Mouse (Mus musculus): Measurements from ENCODE around the gene Nek1. TPM values are rescaled to one million over a fixed set of nuclear protein-coding genes. Genes with fewer than 3 reads are reported as not detected.

The Nek1 gene
- polyA plus RNA-seq (2015; fragmentation: Nextera tagmentation; extraction: Ambion mirVana), result 17.2 and 17.8 TPM in 2 replicates

DNA sequence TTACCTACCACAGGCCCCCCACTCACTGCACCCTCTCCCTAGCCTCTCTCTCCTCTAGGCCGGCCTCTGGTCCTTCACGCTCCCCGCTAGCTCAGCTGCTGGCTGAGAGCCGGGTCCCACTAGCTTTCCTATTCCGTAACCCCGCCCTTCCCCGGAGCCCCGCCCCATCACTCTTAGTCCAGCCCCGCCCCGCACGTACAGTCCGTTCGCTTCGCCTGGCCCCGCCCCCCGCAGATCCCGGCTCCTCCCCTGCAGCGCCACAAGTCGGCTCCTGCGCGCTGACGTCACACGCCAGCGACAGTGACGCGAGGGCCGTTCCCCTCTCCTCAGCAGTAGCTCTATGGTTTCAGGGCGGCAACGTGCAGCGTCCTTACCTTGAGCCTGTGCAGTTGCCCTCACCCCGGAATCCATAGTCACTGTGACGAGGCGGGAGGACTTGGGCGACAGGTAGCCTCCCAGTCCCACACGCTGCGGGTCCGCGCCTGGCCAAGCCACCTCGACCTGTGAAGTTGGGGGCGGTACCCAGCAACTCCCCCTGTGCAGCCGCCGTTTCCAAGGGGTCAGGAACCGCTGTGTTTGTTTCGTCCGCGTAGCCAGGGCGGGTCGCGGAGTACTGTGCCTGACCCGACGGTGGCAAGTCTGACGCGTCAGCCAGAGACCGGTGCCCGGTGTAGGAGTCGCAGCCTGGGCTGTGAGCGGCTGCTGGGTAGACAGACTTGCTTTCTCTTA lies at the start of gene Nek1:
Gene Nek1, plus strand, starts transcription at position 286 of the 729 bp plus-strand sequence.
- Histone ChIP-seq H3K4me1 (peaks cover 4% of the 10 kb centered on the region; the same call in 1 of the 2 replicates), H3K4me2 (peak within 1 kb of the TSS; percentile 80), H3K9me3 (no peaks in the 10 kb centered on the region), H3K27me3 (replicated peaks) (no peaks in the 10 kb centered on the region), H3K4me3 (replicated peaks) (peak within 1 kb of the TSS; percentile 87), H3K27ac (peak within 1 kb of the TSS; percentile 95), H3K9ac (peak within 1 kb of the TSS; percentile 59), H3K36me3 (no peaks in the 10 kb centered on the region)
- ATAC-seq (ENCODE audit: insufficient read depth, low FRiP score, low read depth), result peak; percentile 94
- under 1% methylated on average over 56 of the region's 57 CpGs for WGBS

DNA sequence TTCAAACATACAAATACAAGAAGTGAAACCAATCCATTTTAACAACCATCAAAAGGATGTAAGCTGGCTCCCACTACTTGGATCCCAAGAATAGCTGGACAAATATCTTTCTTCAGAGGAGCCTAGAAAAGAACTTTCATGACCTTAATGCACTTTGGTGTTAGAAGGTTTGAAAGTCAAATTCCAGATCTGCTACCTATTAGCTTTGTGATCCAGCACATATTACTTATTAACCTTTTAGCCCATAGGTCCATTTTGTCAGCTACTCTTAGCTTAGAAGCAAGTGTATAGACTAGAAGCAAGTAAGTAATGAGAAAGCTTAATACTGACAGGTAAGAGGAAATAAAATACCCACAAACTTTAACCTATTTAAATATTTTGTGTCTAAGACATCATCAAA lies 45.5 kb upstream of the Nek1 start:
- Histone ChIP-seq H3K9me3 (no peaks in the 10 kb centered on the region), H3K36me3 (no peaks in the 10 kb centered on the region), H3K4me1 (no peaks in the 10 kb centered on the region), H3K9ac (no peak overlapping the region), H3K27me3 (replicated peaks) (no peaks in the 10 kb centered on the region), H3K4me2 (no peak overlapping the region), H3K27ac (no peak overlapping the region), H3K4me3 (replicated peaks) (no peak overlapping the region)
- no peak for ATAC-seq (ENCODE audit: insufficient read depth, low FRiP score, low read depth)

DNA sequence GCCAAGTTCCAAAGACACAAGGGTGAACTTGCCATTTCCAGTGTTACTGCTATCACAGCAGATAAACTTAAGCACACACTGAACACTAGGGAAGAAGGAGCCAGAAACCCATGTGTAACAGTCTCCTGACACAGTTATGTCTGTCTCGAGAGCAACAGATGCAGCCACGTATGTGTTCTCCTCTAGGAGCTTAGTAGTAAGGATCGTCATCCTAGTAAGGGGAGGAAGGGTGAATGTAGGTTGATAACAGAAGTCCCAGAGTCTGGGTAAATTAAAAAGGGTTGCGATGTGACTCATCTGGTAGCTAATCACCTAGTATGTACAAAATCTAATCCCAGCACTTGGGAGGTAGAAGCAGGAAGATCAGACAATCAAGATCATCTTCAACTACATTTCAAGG lies 43.1 kb upstream of the Nek1 start:
- no peak overlapping the region for H3K9ac ChIP-seq
- H3K4me2 ChIP-seq, result no peak overlapping the region
- WGBS, result 48% methylated on average over 4 of the region's 4 CpGs
- no peaks in the 10 kb centered on the region for H3K27me3 ChIP-seq (replicated peaks)
- no peaks in the 10 kb centered on the region for H3K4me1 ChIP-seq
- no peaks in the 10 kb centered on the region for H3K9me3 ChIP-seq
- H3K36me3 ChIP-seq, result no peaks in the 10 kb centered on the region
- no peak overlapping the region for H3K4me3 ChIP-seq (replicated peaks)
- no peak for ATAC-seq (ENCODE audit: insufficient read depth, low FRiP score, low read depth)
- no peak overlapping the region for H3K27ac ChIP-seq

DNA sequence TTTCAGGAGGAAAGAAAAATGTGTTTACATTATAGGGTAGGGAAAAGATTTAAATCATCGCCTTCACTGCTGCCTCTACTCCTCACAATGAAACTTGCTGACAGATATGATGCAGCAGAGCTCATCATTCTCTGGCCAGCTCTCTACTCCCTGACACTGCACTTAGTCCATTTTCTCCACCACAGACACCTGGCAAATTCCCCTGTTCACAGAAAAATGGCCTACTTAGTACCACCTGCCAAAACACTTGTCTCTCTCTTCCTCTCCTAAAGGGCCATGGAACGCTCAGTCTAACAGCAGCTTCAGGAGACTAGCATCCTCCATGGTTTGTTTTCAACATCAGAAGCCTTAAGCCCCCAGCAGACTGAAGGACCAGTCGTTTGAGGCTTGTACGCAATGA lies 41.7 kb upstream of the Nek1 start:
- Histone ChIP-seq H3K9ac (no peak overlapping the region), H3K4me2 (no peak overlapping the region), H3K4me3 (replicated peaks) (no peak overlapping the region), H3K4me1 (no peaks in the 10 kb centered on the region), H3K27me3 (replicated peaks) (no peaks in the 10 kb centered on the region), H3K9me3 (no peaks in the 10 kb centered on the region), H3K36me3 (no peaks in the 10 kb centered on the region), H3K27ac (no peak overlapping the region)
- 51% methylated on average over 4 of the region's 4 CpGs for whole genome bisulfite sequencing
- ATAC-seq (ENCODE audit: insufficient read depth, low FRiP score, low read depth), result no peak

DNA sequence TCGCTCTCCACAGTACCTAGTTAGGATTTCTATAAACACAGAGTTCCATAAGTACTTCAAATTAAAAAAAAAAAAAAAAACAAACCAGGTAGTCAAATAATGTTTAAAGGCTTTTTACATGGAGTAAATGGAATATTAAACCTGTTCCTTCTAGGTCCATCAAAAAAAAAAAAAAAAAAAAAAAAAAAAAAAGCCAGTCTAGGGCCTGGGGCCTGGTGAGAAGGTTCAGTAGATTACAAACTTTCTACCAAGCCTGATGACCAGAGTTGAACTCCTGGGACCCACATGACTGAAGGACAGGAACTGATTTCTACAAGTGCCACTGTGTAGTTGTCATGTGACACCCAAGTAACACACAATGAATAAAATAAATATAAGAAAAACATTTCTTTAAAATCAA lies 41.2 kb upstream of the Nek1 start:
- Histone ChIP-seq H3K9me3 (no peaks in the 10 kb centered on the region), H3K9ac (no peak overlapping the region), H3K4me2 (no peak overlapping the region), H3K27ac (no peak overlapping the region), H3K4me3 (replicated peaks) (no peak overlapping the region), H3K27me3 (replicated peaks) (no peaks in the 10 kb centered on the region), H3K36me3 (no peaks in the 10 kb centered on the region), H3K4me1 (no peaks in the 10 kb centered on the region)
- WGBS, result 83% methylated on average over 1 of the region's 1 CpGs
- ATAC-seq (ENCODE audit: insufficient read depth, low FRiP score, low read depth), result no peak

DNA sequence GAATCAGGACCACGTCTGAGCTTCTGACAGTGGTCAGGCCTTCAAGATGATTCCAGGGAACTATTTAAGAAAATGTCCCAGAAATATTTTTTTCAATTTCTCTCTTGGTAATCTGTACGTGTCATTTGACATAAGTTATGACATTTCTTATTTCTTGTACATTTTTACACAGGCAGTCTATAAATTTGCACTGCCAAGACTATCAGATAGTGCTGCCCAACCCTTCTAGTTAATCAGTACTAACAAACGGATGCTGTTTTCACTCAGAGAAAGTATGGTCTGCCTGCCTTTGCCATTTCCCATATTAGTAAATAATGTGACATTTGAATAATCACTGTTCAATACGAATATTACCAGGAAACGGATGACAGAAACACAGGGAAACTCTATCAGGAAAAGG lies 40.2 kb upstream of the Nek1 start:
- Histone ChIP-seq H3K27ac (no peak overlapping the region), H3K27me3 (replicated peaks) (no peaks in the 10 kb centered on the region), H3K4me1 (no peaks in the 10 kb centered on the region), H3K9ac (no peak overlapping the region), H3K4me3 (replicated peaks) (no peak overlapping the region), H3K36me3 (no peaks in the 10 kb centered on the region), H3K9me3 (no peaks in the 10 kb centered on the region), H3K4me2 (no peak overlapping the region)
- ATAC-seq (ENCODE audit: insufficient read depth, low FRiP score, low read depth), result no peak
- 45% methylated on average over 5 of the region's 5 CpGs for WGBS

DNA sequence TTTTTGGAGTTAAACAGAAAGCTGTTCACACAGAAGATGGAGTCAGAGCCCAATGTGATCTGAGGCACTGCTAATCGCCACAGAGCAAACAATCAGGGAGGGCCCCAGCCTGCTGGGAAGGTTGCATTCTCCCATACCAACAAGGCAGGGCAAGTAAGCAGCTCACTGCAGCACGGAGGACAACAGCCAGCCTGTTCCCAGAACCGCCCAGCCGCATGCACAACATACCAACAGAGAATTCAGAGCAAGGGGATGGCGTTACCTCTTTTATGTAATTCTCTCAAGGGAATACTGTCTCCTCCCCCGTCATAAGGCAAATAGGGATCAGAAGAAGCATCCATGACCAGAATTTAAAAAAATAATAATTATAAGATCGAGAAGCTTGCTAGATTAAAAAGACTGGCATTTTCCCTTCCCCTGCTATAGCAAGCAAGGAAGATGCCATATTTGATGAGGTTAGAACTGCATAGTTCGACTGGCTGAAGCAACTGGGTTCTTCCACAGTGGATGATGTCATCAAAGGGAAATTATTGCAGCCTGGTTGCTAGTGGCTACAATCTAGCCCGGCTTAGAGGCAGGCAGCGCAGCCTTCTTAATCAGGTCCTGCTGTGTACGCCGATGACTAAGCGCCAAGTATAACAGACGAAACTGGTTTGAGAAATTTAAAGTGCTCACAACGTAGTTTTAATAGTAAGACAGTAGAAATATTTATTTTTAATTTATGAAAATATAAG lies 38.5 kb upstream of the Nek1 start:
- Histone ChIP-seq H3K4me1 (no peaks in the 10 kb centered on the region), H3K4me2 (peak overlapping the region; percentile 52), H3K4me3 (replicated peaks) (peak overlapping the region; percentile 33), H3K9ac (no peak overlapping the region), H3K27me3 (replicated peaks) (no peaks in the 10 kb centered on the region), H3K27ac (peak overlapping the region; percentile 84), H3K36me3 (no peaks in the 10 kb centered on the region), H3K9me3 (no peaks in the 10 kb centered on the region)
- 4% methylated on average over 15 of the region's 15 CpGs for WGBS
- ATAC-seq (ENCODE audit: insufficient read depth, low FRiP score, low read depth), result peak; percentile 95

DNA sequence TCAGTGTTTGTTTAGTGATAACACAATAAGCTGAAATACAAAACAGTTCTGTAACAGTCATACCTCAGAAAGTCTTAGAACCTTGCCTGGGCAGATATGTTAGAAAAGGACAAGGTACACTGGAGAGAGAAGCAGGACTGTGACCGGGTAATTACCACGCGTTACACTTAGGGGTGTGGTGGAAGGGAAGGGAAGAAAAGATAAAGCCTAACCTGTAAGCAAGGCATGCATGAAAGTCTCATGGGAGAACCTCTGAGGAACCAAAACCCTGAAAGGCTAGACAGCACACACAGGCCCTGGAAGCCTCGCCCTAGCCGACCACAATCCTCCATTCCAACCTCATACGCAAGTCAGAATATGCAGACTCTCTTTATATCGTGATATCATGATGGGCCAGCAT lies 36.1 kb upstream of the Nek1 start:
- H3K27me3 ChIP-seq (replicated peaks), result no peaks in the 10 kb centered on the region
- no peaks in the 10 kb centered on the region for H3K9me3 ChIP-seq
- no peak overlapping the region for H3K9ac ChIP-seq
- no peak overlapping the region for H3K4me3 ChIP-seq (replicated peaks)
- H3K4me2 ChIP-seq, result no peak overlapping the region
- peak overlapping the region; percentile 42 for H3K27ac ChIP-seq
- WGBS, result 80% methylated on average over 7 of the region's 7 CpGs
- peak; percentile 78 for ATAC-seq (ENCODE audit: insufficient read depth, low FRiP score, low read depth)
- H3K4me1 ChIP-seq, result no peaks in the 10 kb centered on the region
- H3K36me3 ChIP-seq, result no peaks in the 10 kb centered on the region

DNA sequence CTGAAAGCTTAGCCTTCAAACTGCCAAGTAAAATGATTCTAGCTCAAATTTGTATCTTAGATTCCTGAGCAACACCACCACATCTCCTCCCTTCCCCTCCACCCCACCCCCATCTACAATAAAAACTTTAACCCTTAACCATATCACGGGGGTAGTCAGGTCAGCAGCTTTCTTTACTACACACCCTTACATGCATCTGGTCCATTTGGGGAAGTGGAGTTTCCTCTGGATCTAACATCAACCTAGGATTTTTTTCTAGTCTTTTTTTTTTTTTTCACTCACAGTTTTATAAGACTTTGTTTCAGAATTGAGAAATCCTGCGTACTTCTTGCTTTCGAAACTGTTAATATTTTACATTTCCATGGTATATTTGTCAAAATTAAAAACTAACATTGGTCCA lies 30.2 kb upstream of the Nek1 start:
- WGBS, result 78% methylated on average over 3 of the region's 3 CpGs
- H3K9ac ChIP-seq, result no peak overlapping the region
- ATAC-seq (ENCODE audit: insufficient read depth, low FRiP score, low read depth), result no peak
- H3K9me3 ChIP-seq, result no peaks in the 10 kb centered on the region
- no peak overlapping the region for H3K4me2 ChIP-seq
- no peaks in the 10 kb centered on the region for H3K27me3 ChIP-seq (replicated peaks)
- no peaks in the 10 kb centered on the region for H3K36me3 ChIP-seq
- H3K4me1 ChIP-seq, result no peaks in the 10 kb centered on the region
- no peak overlapping the region for H3K27ac ChIP-seq
- H3K4me3 ChIP-seq (replicated peaks), result no peak overlapping the region

DNA sequence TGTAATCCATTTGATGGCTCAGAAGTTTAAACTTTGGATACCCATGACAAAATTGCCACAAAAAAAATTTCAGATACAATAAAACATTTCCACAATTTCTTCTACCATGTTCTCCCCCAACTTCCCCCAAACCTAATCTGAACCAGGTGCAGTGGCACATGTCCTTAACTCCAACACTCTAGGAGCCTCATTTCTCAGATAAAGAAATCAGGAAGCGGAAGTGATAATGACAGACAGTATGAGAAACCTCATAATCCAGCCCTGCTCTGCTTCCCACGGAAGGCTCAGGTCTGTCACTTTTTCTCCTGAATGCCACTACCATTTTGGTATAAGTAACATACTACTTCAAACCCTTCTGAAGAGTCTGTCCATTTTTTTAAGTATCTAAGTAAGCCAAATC lies 29.1 kb upstream of the Nek1 start:
- ATAC-seq (ENCODE audit: insufficient read depth, low FRiP score, low read depth), result no peak
- H3K36me3 ChIP-seq, result no peaks in the 10 kb centered on the region
- H3K9ac ChIP-seq, result no peak overlapping the region
- 75% methylated on average over 2 of the region's 2 CpGs for WGBS
- no peaks in the 10 kb centered on the region for H3K9me3 ChIP-seq
- H3K27me3 ChIP-seq (replicated peaks), result no peaks in the 10 kb centered on the region
- no peak overlapping the region for H3K27ac ChIP-seq
- H3K4me3 ChIP-seq (replicated peaks), result no peak overlapping the region
- no peak overlapping the region for H3K4me2 ChIP-seq
- H3K4me1 ChIP-seq, result 0 out of 2 replicates have a peak, but pooled peaks cover under 1% of the 10 kb centered on the region

DNA sequence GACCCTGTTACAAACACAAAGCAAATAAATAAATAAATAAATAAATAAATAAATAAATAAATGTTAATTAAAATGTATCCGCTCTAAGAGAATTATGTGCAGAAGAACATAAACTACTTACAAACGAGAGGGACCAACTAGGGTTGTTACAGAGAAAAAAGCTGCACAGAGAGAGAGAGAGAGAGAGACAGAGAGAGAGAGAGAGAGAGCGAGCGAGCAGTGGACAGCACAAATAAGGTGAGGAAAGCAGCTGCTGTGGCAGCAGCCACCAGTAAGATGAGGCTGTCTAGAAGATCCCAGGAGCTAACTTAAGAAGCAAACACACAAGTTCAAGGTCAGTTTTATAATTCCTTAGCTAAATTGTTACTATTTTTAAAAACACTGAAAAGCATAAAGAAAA lies 28.5 kb upstream of the Nek1 start:
- no peak overlapping the region for H3K4me2 ChIP-seq
- 0 out of 2 replicates have a peak, but pooled peaks cover 2% of the 10 kb centered on the region for H3K4me1 ChIP-seq
- H3K36me3 ChIP-seq, result no peaks in the 10 kb centered on the region
- H3K9ac ChIP-seq, result no peak overlapping the region
- H3K4me3 ChIP-seq (replicated peaks), result no peak overlapping the region
- H3K27me3 ChIP-seq (replicated peaks), result no peaks in the 10 kb centered on the region
- WGBS, result 82% methylated on average over 4 of the region's 4 CpGs
- ATAC-seq (ENCODE audit: insufficient read depth, low FRiP score, low read depth), result no peak
- no peaks in the 10 kb centered on the region for H3K9me3 ChIP-seq
- no peak overlapping the region for H3K27ac ChIP-seq

DNA sequence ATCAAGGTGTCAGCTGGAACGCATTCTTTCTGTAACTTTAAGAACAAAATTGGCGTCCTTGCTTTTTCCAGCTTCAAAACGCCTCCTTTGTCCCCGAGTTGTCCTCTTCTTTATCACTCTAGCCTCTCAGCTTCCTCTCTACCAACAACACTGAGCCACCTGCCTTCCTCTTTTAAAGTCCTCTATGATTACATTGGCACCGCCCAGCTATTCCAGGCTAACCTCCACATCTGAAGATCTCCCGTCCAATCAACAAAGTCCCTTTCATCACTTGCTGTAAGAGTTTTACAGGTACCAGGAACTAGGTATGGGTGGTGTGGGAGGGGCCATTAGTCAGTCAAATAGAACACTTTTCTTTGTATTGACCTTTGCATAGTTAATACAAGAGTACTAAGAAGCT lies 27.7 kb upstream of the Nek1 start:
- 51% methylated on average over 6 of the region's 6 CpGs for WGBS
- Histone ChIP-seq H3K4me3 (replicated peaks) (no peak overlapping the region), H3K4me2 (no peak overlapping the region), H3K9me3 (no peaks in the 10 kb centered on the region), H3K36me3 (no peaks in the 10 kb centered on the region), H3K27me3 (replicated peaks) (no peaks in the 10 kb centered on the region), H3K9ac (no peak overlapping the region), H3K27ac (no peak overlapping the region), H3K4me1 (0 out of 2 replicates have a peak, but pooled peaks cover 2% of the 10 kb centered on the region)
- peak; percentile 56 for ATAC-seq (ENCODE audit: insufficient read depth, low FRiP score, low read depth)
